Mouse (Mus musculus): Measurements from ENCODE around the gene Cpb2. TPM values are rescaled to one million over a fixed set of nuclear protein-coding genes. Genes with fewer than 3 reads are reported as not detected.

Cpb2 gene
- total RNA-seq, 1 experiment from 2014 or later = not detected

Small RNA genes lying within 50 kb of the gene (microRNA-seq; reads per million reads assigned to microRNA genes)
- gene Gm44482 = 0 reads per million in 2 experiments

Other genes with a start within 250 kb of the Cpb2 start
- 0.58 and 0.67 TPM in 2 replicates for gene Rubcnl, start 226.3 kb upstream of the Cpb2 start, total RNA-seq (2021)
- gene Lrrc63, start 111.4 kb upstream of the Cpb2 start, total RNA-seq (2021) = not detected in 2 replicates
- 8.9 and 11.1 TPM in 2 replicates for gene Lcp1, start 111.2 kb upstream of the Cpb2 start, total RNA-seq (2021)
- 24.9 and 36.6 TPM in 2 replicates for gene Zc3h13, start 42.1 kb downstream of the Cpb2 start, total RNA-seq (2021)
- gene Siah3, start 213.7 kb downstream of the Cpb2 start, total RNA-seq (2021) = 0.33 and 0.46 TPM in 2 replicates